Mouse (Mus musculus): ENCODE results near the gene Reg4. TPM values are rescaled to one million over a fixed set of nuclear protein-coding genes. Genes with fewer than 3 reads are reported as not detected.

Gene Reg4
- total RNA-seq, 2 experiments from 2014 or later = not detected

- intact Hi-C loops (cut with DNase I) = loop anchor here (5.0 kb wide), 1 partner anchor 85 kb away; no protein-coding TSS in a partner anchor
- DNase-seq (ENCODE audit: extremely low spot score in 1 of 2, low spot score in 2 of 2) = no peak
Observed at GRCm38 (mm10) chr3:98227763-98228162, 5.8 kb downstream of the Reg4 start.

GRCm38 (mm10) chr3:98229943-98230342, 8.0 kb downstream of the Reg4 start:
- no peak for DNase-seq (ENCODE audit: extremely low spot score in 1 of 2, low spot score in 2 of 2)
- intact Hi-C loops (cut with DNase I) = loop anchor here (5.0 kb wide), 1 partner anchor 82 kb away; no protein-coding TSS in a partner anchor

- intact Hi-C loops (cut with DNase I) = no loop called here
Observed at GRCm38 (mm10) chr3:98233504-98233903, 11.5 kb downstream of the Reg4 start.

GRCm38 (mm10) chr3:98236266-98236665, 14.3 kb downstream of the Reg4 start:
- no peak for DNase-seq (ENCODE audit: extremely low spot score in 1 of 2, low spot score in 2 of 2)
- intact Hi-C loops (cut with DNase I) = no loop called here

More at GRCm38 (mm10) chr3:98233504-98233903, 11.5 kb downstream of the Reg4 start:
- DNase-seq (ENCODE audit: extremely low spot score in 1 of 2, low spot score in 2 of 2) = no peak

GRCm38 (mm10) chr3:98237240-98237639, 15.3 kb downstream of the Reg4 start:
- DNase-seq (ENCODE audit: extremely low spot score in 1 of 2, low spot score in 2 of 2) = no peak
- intact Hi-C loops (cut with DNase I) = no loop called here

GRCm38 (mm10) chr3:98238150-98238549, 16.2 kb downstream of the Reg4 start:
- intact Hi-C loops (cut with DNase I) = no loop called here
- DNase-seq (ENCODE audit: extremely low spot score in 1 of 2, low spot score in 2 of 2) = no peak

- intact Hi-C loops (cut with DNase I) = no loop called here
- no peak for DNase-seq (ENCODE audit: extremely low spot score in 1 of 2, low spot score in 2 of 2)
Observed at GRCm38 (mm10) chr3:98242051-98242450, 20.1 kb downstream of the Reg4 start.

GRCm38 (mm10) chr3:98242458-98243037, 20.6 kb downstream of the Reg4 start:
- DNase-seq (ENCODE audit: extremely low spot score in 1 of 2, low spot score in 2 of 2) = no peak
- intact Hi-C loops (cut with DNase I) = no loop called here

GRCm38 (mm10) chr3:98245892-98246291, 23.9 kb downstream of the Reg4 start:
- no peak for DNase-seq (ENCODE audit: extremely low spot score in 1 of 2, low spot score in 2 of 2)
- intact Hi-C loops (cut with DNase I) = no loop called here

- DNase-seq (ENCODE audit: extremely low spot score in 1 of 2, low spot score in 2 of 2) = no peak
- intact Hi-C loops (cut with DNase I) = no loop called here
Observed at GRCm38 (mm10) chr3:98246985-98247751, 25.2 kb downstream of the Reg4 start.

- intact Hi-C loops (cut with DNase I) = no loop called here
- DNase-seq (ENCODE audit: extremely low spot score in 1 of 2, low spot score in 2 of 2) = no peak
Observed at GRCm38 (mm10) chr3:98249378-98249777, 27.4 kb downstream of the Reg4 start.

- intact Hi-C loops (cut with DNase I) = no loop called here
- DNase-seq (ENCODE audit: extremely low spot score in 1 of 2, low spot score in 2 of 2) = no peak
Observed at GRCm38 (mm10) chr3:98249833-98250448, 28.0 kb downstream of the Reg4 start.

- intact Hi-C loops (cut with DNase I) = no loop called here
- DNase-seq (ENCODE audit: extremely low spot score in 1 of 2, low spot score in 2 of 2) = no peak
Observed at GRCm38 (mm10) chr3:98254059-98254458, 32.1 kb downstream of the Reg4 start.

- intact Hi-C loops (cut with DNase I) = no loop called here
- peak; percentile 18 to 39 for DNase-seq (ENCODE audit: extremely low spot score in 1 of 2, low spot score in 2 of 2)
Observed at GRCm38 (mm10) chr3:98254656-98255583, 33.0 kb downstream of the Reg4 start.

GRCm38 (mm10) chr3:98258723-98259122, 36.8 kb downstream of the Reg4 start:
- no peak for DNase-seq (ENCODE audit: extremely low spot score in 1 of 2, low spot score in 2 of 2)
- intact Hi-C loops (cut with DNase I) = no loop called here

GRCm38 (mm10) chr3:98259271-98259751, 37.4 kb downstream of the Reg4 start:
- intact Hi-C loops (cut with DNase I) = no loop called here
- DNase-seq (ENCODE audit: extremely low spot score in 1 of 2, low spot score in 2 of 2) = peak in 1 of 2 experiments; percentile 47

GRCm38 (mm10) chr3:98260534-98260933, 38.6 kb downstream of the Reg4 start:
- intact Hi-C loops (cut with DNase I) = no loop called here
- no peak for DNase-seq (ENCODE audit: extremely low spot score in 1 of 2, low spot score in 2 of 2)

- DNase-seq (ENCODE audit: extremely low spot score in 1 of 2, low spot score in 2 of 2) = no peak
- intact Hi-C loops (cut with DNase I) = no loop called here
Observed at GRCm38 (mm10) chr3:98261415-98261814, 39.5 kb downstream of the Reg4 start.

GRCm38 (mm10) chr3:98262133-98262532, 40.2 kb downstream of the Reg4 start:
- DNase-seq (ENCODE audit: extremely low spot score in 1 of 2, low spot score in 2 of 2) = no peak
- intact Hi-C loops (cut with DNase I) = no loop called here

Measured in left cerebral cortex, postnatal 10 days (tissue).